Mouse (Mus musculus) large intestine, adult 2 months (tissue): ENCODE measurements at regions not wholly inside any gene's neighbourhood (a gene's known extent, or its start where the extent isn't known, plus 50 kb on each side); places are given as distances from the start of the nearest gene placed in this dataset.

Experiments used
- DNase-seq: peaks from one replicate; pipeline ENCODE4 v3.0.0-alpha.2; 2012; ENCODE audit warnings: low read depth, low spot score
- WGBS: fragments of 180-500 bp; shearing (Covaris S2); methylation state at CpG from one replicate; pipeline ENCODE4 v1.1.7; 2018; 5-methylcytosine and 5-hydroxymethylcytosine counted together

DNA sequence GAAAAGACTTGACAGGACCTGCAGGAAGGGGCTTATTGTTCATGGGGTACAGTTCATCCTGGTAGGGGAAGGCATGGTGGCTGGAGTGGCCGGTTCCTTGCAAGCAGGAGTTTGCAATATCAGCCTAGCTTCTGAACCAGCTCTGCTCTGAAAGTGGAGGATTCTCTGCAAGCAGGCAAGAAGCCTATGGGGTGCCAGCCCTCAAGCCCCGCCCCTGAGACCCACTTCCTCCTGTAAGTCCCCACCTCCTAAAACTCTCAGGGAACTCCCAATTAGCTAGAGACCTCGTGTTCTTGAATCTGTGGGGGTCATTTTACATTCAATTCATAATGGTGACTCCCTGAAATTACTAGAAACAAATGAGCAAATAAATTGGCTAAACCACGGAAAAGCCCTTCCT is 99.0 kb upstream of the Rnaseh2b start:
- no peak for DNase-seq
- 52% methylated on average over 4 of the region's 4 CpGs for WGBS

DNA sequence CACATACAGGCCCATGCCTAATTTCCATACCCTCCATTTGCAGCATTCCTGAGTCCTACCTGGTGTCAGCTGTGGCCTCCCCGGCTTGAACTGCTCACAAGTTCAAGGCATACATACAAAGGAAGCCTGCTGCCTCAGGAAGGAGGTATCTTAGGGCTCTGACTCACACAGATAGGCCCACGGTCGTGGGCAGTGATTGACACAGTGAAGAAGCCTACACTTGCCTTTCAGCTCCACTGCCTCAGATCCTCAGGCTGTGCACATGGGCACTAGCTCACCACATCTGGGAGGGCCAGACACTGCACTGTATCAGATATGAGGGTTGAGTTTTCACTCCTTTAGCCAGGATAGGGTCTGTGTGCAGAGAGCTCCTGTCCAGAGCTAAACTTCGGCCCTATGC is 95.6 kb upstream of the Rnaseh2b start:
- DNase-seq: no peak
- WGBS: 84% methylated on average over 4 of the region's 4 CpGs

DNA sequence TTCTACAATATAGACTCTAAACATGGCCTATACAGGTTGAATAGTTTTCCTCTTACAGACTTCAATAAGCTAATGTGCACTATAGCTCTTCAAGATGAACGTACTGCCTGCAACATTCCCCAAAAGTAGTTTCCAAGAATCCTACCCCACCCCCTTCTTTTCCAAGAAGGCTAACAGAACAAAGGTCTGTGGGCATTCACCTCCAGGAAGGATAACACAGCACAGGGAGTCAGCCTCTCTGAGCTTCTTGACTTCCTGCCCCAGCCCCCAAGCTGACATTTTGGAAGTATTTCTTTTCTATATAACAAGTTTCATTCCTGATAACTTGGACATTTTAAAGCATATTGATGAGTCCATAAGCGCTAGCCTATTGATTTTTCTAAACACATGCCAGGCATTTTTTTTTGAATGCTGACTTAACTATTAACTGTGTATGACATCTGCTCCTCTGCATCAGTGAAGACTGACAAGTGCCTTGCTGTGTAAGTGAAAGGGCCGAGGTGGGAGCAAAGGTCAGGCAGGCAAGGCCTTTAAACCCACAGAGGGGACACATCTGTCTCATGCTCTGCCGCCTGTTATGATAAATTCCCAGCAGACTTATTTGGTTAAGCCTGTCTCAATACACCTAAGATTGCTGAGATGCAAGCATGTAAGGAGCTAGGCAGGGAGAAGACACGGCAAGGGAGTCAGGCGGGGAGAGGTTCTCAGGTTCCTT is 93.8 kb upstream of the Rnaseh2b start:
- DNase-seq: no peak
- WGBS: 66% methylated on average over 6 of the region's 6 CpGs

DNA sequence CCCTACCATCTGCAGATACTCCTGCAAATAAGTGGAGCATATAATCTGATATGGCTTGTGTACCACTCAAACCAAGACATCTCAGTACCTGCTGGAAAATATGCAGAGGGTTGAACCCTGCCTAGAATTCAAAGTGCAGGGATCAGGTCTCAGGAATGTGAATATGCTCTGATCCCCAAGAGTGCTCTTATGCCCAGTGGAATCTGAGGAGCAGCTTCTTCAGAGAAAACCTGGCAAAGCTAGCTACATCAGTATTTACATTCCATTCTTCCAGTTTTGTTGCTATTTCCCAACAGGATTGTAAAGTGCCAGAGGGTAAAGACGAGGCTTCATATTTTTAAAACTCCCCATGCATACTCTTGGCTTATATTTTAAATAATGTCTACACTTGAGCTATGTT is 77.3 kb upstream of the Rnaseh2b start:
- 25% methylated on average over 1 of the region's 1 CpGs for WGBS
- DNase-seq: no peak

DNA sequence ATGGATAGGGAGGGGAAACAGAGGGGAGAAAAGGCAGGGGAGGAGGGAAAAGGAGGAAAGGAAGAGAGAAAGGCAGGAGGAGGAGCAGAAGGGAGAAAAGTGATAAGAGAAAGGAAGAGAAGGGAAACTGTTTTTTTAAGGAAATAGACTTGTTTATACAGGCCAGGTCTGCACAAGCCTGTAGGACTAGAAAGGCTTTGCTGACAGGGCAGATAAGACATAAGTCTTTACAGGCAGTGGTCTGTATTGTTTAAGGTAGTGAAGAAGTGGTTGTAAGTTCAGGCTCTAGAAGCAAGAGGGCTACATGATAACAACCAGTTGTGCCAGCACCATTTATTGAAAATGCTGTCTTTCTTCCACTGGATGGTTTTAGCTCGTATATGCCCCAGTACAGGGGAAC is 75.4 kb upstream of the Rnaseh2b start:
- DNase-seq: no peak
- WGBS: 80% methylated on average over 1 of the region's 1 CpGs

DNA sequence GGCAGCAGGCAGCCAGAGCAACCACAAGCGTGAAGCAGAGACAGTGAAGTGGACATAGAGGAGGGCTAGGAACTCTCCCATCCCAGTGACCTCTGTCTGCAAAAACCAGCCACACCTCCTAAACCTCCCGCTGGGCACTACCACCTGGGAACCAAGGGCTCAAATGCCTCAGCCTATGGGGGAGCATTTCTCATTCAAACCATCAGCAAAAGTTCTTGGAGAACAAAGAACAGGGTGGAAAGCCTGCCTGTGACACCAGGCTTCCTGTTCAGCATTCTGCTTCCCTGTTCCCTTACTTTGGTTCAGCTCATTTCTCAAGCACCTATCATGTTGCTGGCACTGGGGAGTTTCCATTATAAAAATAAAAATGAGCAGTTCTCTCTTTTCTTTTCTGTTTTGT is 74.4 kb upstream of the Rnaseh2b start:
- no peak for DNase-seq

DNA sequence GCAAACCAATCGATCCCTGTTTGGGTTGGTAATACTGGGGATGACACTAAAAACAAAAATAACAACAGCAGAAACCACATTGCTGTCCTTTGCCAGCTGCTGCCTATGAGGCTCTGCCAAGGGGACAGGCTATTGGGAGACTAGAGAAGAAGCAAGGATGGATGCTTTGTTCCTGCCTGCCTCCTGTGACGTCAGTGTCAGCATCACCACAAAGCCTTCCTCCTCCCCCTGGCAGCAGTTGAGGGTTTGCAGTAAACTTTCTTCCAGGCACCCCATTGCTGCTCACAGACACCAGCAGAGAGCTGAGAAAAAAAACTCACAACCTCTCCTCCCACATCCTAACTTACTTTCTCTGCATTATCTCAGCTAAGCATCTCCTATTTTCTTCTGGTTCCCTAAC is 73.7 kb upstream of the Rnaseh2b start:
- no peak for DNase-seq
- whole genome bisulfite sequencing: 53% methylated on average over 2 of the region's 2 CpGs

More for the DNA sequence above, 74.4 kb upstream of the Rnaseh2b start:
- 73% methylated on average over 2 of the region's 2 CpGs for WGBS

DNA sequence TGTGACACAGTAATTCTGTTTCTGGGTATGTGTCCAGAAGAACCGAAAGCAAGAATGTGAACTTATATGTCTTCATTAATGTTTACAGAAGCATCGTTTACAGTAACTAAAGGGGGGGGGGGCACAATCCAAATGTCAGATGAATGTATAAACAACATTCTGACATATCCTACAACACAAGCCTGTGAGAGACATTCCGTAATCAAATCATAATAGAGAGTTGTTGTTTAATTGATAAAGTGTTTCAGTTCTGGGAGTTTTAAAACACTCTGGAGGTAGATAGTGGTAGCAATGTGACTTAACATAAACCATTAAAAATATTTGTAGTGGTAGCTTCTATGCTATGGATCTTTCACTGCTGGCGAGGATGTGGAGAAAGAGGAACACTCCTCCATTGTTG is 71.6 kb upstream of the Rnaseh2b start:
- no peak for DNase-seq
- WGBS: 81% methylated on average over 4 of the region's 4 CpGs
